Mouse (Mus musculus): ENCODE measurements around the gene St3gal3. TPM values are rescaled to one million over a fixed set of nuclear protein-coding genes. Genes with fewer than 3 reads are reported as not detected.

The St3gal3 gene
- total RNA-seq, 1 experiment from 2014 or later = 34.1 TPM

GRCm38 (mm10) chr4:118049606-118050302 is 85.0 kb downstream of the St3gal3 start:
- no peak for DNase-seq

DNA sequence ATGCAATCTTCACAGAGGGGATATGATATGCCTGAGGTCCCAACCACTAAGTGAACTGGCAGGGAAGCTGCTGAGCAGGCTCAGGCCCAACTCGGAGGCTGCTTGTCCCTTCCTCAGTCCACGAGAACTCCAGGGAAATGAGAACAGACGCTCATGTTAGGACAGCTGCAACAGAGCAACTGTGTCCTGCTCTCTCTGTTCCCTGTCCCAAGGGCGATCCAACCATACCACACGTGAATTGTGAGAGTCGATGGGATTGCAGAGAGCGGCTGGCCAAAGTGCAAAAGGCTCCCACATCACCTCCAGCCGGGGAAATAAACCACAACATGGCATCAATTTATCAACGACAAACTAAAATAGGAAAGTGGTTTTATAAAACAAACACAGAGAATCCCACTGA is 90.2 kb downstream of the St3gal3 start:
- no peak for DNase-seq

DNA sequence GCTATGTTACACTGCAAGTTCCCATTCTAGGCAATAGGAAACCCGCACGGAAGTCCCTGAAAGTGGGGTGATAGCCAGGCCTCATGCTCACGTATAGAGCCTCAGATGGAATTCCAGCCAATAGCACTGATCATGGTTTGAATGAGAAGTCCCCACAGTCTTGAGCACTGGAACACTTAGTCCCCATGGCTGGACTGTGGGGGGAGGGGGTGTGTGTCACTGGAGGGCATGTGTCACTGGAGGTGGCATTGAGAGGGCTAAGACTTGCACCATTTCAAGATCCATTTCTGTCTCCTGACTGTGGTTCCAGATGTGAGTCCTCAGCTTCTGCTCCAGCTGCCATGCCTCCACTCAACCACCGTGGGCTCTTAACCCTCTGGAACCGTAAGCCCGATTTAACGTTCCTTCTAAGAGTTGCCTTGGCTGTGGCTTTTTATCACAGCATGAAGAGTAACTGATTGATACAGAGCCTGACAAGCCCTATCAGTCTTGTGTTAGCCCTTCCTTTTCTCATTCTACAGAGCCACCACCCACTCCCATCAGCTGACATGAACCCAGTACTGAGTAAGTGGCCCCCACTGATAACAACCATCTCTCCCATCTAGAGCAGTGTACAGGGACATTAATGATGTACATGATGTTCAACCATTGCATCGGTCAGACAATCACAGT is 91.2 kb downstream of the St3gal3 start:
- peak; percentile 52 for DNase-seq

DNA sequence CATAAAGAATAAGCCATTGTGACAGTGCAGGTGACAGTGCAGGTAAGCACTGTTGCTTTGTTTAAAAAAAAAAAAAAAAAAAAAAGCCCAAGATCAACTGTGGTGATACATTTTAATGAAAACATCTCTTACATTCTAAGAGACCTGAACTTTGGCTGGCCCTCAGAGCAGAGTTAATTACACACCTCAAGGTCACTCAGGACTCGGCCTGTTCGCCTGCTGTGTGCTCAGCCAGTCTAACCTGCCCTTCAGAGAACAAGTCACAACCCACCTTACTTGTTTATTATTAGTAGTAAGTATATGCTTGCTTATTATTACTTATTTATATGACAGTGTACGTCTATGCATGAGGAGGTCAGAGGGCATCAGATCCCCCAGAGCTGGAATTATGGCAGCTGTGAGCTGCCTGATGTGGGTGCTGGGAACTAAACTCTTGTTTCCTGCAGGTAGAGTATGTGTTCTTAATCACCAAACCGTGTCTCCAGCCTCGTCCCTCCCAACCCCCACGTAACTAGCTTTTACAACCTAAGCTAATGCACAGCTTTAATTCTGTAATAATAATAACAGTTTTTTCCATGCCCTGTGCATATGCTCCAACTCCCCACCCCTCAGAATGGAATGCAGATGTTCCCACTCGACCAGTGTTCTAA is 91.9 kb downstream of the St3gal3 start:
- DNase-seq = no peak

DNA sequence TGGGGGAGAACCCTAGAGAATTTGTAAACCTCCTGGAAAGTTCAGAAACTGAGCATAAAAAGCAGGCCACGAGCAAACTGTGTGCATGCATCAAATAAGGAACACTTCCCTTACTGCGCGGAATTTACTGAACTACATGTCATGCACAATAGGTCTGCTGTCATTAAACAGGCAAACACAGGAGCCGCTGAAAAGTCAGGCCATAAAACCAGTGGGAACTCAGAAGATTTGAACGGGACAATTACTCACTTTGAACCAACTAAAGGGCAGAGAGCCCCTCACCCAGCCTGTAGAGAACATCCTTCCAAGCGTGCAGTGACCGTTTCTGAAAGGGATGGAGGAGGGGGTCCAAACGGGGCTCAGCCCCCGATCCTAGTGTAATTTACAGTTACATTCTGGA is 93.6 kb downstream of the St3gal3 start:
- no peak for DNase-seq

DNA sequence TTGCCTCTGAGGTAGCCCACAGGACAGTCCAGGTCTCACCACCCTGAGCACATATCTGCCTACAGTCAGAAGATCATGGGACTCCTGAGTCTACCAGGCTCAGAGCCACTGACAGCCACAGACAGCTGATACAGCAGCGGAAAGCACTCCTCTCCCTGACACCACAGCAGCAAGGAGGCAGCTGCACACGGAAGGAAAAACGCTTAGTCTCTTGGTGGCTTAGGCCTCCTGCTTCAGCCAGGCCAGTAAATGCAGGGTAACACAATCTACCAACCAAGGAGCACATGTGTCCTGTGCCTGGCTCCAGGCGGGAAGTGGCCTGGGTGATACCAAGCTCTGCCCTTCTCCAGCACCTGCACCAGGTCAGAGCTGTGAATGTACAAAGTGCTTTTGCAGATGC is 94.1 kb downstream of the St3gal3 start:
- DNase-seq = no peak

DNA sequence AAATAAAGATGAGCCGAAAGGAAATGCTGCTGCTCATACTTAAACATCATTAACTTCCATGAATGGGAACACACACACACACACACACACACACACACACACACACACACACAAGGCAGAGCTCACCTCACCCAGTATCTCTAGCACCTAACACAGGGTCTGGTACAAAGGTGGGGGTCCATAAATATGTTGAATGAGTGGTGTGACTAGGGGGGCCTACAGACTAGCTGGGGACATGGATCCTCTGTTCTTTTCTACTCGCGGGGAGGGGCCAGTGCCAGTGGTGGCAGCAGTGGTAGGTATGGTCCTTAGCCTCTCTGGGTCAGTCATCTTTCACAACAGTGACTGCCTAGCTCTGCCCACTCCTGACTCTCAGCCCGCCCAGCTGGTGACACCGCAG is 94.8 kb downstream of the St3gal3 start:
- no peak for DNase-seq

- DNase-seq = no peak
These were observed 96.7 kb downstream of the St3gal3 start for GRCm38 (mm10) chr4:118038023-118038422.

GRCm38 (mm10) chr4:118037406-118037805 is 97.3 kb downstream of the St3gal3 start:
- no peak for DNase-seq

DNA sequence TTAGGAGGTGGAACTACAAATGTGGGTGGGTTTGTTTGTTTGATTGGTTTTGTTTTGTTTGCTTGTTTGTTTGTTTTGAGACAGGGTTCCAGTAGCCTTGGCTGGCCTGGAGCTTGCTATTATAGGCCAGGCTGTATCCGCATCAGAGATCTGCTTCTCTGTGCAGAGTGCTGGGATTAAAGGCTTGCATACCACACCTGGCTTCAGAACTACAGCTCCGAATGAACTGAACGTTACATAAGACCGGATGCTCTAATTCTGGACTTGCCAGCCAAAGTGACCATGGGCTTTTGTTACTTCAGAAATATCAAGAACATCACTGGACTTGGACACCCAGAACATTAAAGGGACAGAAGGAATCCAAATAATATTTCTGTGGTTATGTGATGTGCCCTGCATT is 98.2 kb downstream of the St3gal3 start:
- DNase-seq = no peak

- no peak for DNase-seq
These were observed 99.6 kb downstream of the St3gal3 start for GRCm38 (mm10) chr4:118035090-118035489.

DNA sequence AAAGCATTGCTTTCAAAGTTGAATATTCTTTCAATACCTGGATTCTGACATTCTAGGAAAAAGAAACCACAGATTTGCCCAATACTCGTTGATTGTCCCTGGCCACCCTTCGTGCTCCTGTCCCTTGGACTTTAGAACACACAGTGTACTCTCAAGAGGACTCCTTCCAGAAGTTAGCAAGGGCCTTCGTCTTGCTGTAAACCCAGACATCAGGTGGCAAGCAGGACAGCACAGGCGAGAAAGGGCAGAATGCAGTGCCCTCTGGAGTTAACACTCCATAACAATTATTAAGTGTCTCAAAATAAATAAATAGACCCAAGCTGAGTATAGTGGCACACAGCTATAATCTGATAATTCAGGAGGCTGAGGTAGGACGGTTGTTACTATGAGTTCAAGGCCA is 101.7 kb downstream of the St3gal3 start:
- DNase-seq = no peak

GRCm38 (mm10) chr4:118031776-118032170 is 102.9 kb downstream of the St3gal3 start:
- no peak for DNase-seq

GRCm38 (mm10) chr4:118031132-118031775 is 103.5 kb downstream of the St3gal3 start:
- peak; percentile 21 for DNase-seq

GRCm38 (mm10) chr4:118030330-118030729 is 104.4 kb downstream of the St3gal3 start:
- DNase-seq = no peak

DNA sequence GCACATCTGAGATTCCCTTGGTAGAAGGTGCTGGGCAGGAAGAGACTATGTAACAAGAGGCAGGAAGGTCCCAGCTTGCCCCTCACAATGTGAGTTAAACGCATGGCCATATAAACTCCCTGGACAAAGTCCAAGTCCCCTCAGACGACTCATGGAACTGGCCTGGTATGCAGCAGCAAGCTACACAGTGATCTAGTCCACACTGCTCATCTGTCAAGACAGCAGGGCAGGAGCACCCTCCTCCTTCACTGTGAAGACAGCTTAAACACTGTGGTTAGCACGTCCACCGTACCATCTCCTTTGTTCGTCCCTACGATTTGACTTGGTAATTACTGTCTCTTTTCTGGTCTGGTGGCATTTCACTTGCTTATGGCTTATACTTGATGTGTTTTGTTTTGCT is 104.8 kb downstream of the St3gal3 start:
- no peak for DNase-seq

GRCm38 (mm10) chr4:118028994-118029393 is 105.7 kb downstream of the St3gal3 start:
- DNase-seq = no peak

DNA sequence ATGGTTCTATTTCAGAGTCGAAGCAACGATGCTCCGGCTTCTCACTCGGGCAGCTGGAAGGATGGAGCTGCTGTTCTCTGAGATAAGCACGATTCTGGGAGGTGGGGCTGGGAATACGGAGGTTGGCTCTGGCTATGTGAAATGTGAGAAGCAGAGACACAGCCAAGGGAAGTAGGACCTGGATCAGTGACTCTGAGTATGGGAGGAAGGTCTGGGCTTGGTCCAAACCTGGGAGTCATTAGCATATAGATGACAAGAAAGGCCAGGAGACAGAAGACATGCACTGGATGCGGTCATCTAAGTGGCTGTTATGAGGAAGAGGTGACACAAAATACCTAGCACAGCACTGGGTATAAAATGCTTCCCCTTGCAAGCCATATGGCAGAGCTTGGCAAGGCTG is 108.8 kb downstream of the St3gal3 start:
- DNase-seq = peak; percentile 32

GRCm38 (mm10) chr4:118025381-118025780 is 109.3 kb downstream of the St3gal3 start:
- no peak for DNase-seq

DNA sequence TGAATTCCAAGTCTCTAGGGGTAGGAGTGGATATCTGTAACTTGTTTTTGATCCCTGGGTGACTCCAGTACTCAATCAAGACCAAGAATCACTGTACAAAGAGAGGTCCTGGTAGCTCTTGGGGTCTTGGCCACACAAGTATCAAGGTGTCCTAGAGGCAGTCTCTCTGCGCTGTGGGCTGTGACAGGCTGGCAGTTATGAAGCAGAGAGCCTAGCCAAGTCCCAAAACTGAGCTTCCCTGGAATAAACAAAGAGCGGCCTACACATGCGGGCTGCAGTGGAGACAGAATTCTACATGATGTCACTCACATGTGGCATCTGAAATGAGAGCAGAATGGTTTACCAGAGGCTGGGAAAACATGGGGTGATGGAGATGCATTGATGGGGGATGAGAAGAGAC is 111.9 kb downstream of the St3gal3 start:
- DNase-seq = no peak

GRCm38 (mm10) chr4:118022406-118022805 is 112.3 kb downstream of the St3gal3 start:
- no peak for DNase-seq

DNA sequence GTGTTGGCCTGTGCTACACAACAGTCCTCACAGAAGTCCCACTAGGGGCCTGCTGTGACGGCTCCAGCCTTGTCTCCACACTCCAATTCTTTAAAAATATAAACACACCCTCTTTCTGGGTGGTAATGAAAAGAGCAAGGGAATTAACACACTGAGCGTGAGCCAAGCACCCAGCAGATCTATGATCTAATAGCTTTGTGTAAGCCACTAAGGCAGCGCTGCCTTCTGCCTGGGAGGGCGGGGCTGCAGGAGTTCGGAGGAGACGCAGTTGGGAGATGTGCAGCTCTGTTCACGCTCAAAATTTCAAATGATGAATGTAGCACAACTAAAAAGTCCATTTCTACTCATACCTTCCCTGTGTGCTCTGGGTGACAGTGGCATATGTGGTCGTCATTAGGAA is 115.1 kb downstream of the St3gal3 start:
- no peak for DNase-seq

DNA sequence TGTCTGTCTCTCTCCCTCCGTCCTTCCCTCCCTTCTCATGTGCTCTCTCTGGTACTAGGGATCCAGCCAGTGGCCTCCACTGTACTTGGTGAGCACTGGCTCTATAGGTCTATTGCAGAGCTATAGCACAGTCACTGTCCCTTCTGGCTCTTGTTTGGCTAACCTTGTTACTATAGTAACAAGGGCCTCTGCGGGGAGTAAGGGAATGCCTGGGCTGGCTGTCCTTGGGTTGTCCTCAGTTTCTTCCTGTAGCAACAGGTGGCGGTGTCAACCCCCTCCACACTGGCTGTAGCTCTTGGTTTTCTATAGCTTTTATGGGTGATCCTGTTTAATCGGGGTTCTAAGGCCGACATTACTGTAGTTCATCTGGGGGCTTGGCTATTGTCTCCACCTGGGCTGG is 115.5 kb downstream of the St3gal3 start:
- no peak for DNase-seq
